Mouse (Mus musculus): Measurements from ENCODE around the gene Ppp2r5e.

DNA sequence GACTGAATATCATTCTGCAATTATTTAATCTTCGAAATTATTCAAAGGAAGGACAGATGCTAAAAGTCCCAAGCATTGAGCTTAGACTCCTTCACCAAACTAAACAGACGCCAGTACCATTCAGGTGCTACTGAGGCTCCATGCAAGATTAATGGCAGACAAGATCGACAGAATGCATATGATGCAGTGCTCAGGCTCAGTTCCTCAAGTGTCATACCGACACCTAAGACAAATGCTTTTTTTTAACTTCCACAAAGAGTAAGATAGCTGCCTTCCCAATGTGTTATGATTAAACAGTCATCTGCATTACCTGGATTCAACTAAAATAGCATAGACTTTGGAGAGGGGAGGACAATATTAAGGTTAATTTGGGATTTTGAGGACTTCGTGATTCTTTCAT is 1.6 kb downstream of the Ppp2r5e start:
- TF ChIP-seq POLR2A (IDR thresholded peaks at IDR 0.05; ENCODE audit: insufficient read depth, low read depth, low read length) (no peak), CTCF (IDR thresholded peaks at IDR 0.05) (no peak), EP300 (IDR thresholded peaks at IDR 0.05; ENCODE audit: insufficient read depth, low read depth, low read length) (no peak)
